Mouse (Mus musculus) intestine, embryonic 16.5 days (tissue): ENCODE data around the gene Satb2. TPM values are rescaled to one million over a fixed set of nuclear protein-coding genes. Genes with fewer than 3 reads are reported as not detected.

ENCODE experiments used
- ATAC-seq: fragments of 200-750 bp; cut with Nextera tagmentation; 2 replicates; pipeline ENCODE4 v1.8.0; 2017; ENCODE audit warnings: moderate TSS enrichment, moderate library complexity
- H3K27ac ChIP-seq: fragments of 300-500 bp; sonication (generic); 2 replicates; pipeline ENCODE4 v1.5.1; 2014; ENCODE audit warnings: mild to moderate bottlenecking, low read length
- H3K27me3 ChIP-seq: fragments of 300-500 bp; sonication (generic); replicated peaks from 2 replicates; pipeline ENCODE4 v1.6.1; 2014; ENCODE audit warnings: low read length, control low read depth, mixed read lengths; ENCODE audit not compliant: control insufficient read depth, insufficient read depth
- H3K36me3 ChIP-seq: fragments of 300-500 bp; sonication (generic); 2 replicates; pipeline ENCODE4 v1.6.1; 2014; ENCODE audit warnings: low read length, control low read depth; ENCODE audit not compliant: control insufficient read depth, insufficient read depth
- H3K4me1 ChIP-seq: fragments of 300-500 bp; sonication (generic); 2 replicates; pipeline ENCODE4 v1.6.1; 2014; ENCODE audit warnings: low read length, control low read depth, mixed read lengths; ENCODE audit not compliant: control insufficient read depth, insufficient read depth
- H3K4me2 ChIP-seq: fragments of 300-500 bp; sonication (generic); 2 replicates; pipeline ENCODE4 v1.6.1; 2014; ENCODE audit warnings: low read depth, low read length, control low read depth
- H3K4me3 ChIP-seq: fragments of 300-500 bp; sonication (generic); 2 replicates; pipeline ENCODE4 v1.5.1; 2014; ENCODE audit warnings: mild to moderate bottlenecking, low read length
- H3K9ac ChIP-seq: fragments of 300-500 bp; sonication (generic); 2 replicates; pipeline ENCODE4 v1.6.1; 2014; ENCODE audit warnings: low read depth, low read length
- H3K9me3 ChIP-seq: fragments of 300-500 bp; sonication (generic); 2 replicates; pipeline ENCODE4 v1.6.1; 2016; ENCODE audit warnings: low read length, control low read depth; ENCODE audit not compliant: control insufficient read depth
- WGBS: fragments of 180-500 bp; shearing (Covaris S2); extraction: QIAGEN DNeasy Blood & Tissue Kit; methylation state at CpG from one replicate; pipeline ENCODE4 v1.1.7; 2014; 5-methylcytosine and 5-hydroxymethylcytosine counted together
- microRNA-seq: library from miRNA; unstranded; fragments of <30 nt; microRNA quantifications from one replicate; pipeline ENCODE4, GENCODE M21; 2016
- polyA plus RNA-seq: library from polyadenylated mRNA; unstranded; fragments of >200 nt; fragmentation: Nextera tagmentation; extraction: Ambion mirVana; gene quantifications from 2 replicates; pipeline ENCODE4 v1.2.1, GENCODE M21; 2015

Gene Satb2
- polyA plus RNA-seq, 1 experiment from 2014 or later: 2.1 TPM

DNA sequence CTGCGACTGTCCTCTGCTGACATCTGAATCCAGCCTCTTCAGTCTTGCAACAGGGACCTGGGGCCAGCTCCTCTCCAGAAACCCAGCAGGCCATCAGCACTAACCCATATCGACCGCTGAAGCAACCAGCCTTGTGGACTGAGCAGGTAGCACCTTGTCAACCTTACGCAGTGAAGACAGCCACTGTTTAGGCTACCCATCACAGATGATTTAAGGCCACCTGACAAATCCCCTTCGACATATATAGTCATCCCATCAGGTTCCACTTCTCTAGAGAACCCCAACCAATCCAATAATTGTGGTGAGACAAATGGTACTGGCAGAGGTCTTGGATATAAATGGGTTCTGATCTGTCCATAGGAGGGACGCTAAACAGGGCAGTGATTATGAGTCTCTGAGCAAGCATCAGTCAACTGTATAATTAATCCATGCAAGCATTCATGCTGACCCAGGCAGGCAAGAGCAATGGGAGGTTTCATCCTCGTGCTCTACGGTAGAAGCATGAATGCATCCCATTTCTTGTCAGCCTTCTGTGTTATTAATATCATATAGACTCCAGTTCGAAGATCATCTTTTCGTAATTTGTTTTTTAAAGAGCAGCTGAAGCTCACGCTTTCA, 229.5 kb downstream of the Satb2 start:
- 86% methylated on average over 11 of the region's 11 CpGs for WGBS
- H3K9me3 ChIP-seq: no peaks in the 10 kb centered on the region
- H3K4me3 ChIP-seq: no peak overlapping the region
- no peak overlapping the region for H3K4me2 ChIP-seq
- no peaks in the 10 kb centered on the region for H3K36me3 ChIP-seq
- H3K27me3 ChIP-seq: no peaks in the 10 kb centered on the region
- ATAC-seq: no peak
- H3K4me1 ChIP-seq: no peaks in the 10 kb centered on the region
- no peak overlapping the region for H3K27ac ChIP-seq
- no peak overlapping the region for H3K9ac ChIP-seq

Small RNA genes lying within 50 kb of the gene (microRNA-seq; reads per million reads assigned to microRNA genes)
- not detected for gene Gm23943
